Mouse (Mus musculus): ENCODE measurements around the gene Rhov. TPM values are rescaled to one million over a fixed set of nuclear protein-coding genes. Genes with fewer than 3 reads are reported as not detected.

Rhov gene
- polyA plus RNA-seq, 1 experiment, result 5.9 TPM

DNA sequence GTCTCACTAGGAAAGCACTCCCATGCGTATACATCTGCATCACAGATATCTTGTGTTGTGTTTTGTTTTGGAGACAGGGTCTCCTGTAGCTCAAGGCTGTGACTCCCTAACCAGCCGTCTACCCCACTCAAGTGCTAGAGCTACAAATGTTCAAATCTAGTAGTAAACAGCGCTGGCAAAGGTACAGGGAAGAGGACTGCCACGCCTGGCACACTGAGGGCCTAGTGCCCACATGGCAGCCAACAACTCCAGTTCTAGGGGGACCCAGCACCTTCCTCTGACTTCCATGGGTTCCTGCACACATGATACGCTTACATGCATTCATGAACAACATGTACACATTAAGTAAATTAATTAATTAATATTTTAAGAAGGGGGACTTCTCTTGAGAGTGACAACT lies 21.2 kb upstream of the Rhov start:
- DNase-seq, result no peak
- peaks cover 10% of the 10 kb centered on the region; the same call in 1 of the 2 replicates for H3K4me1 ChIP-seq (ENCODE audit: control insufficient read depth, insufficient read depth, low read length)
- 93% methylated on average over 5 of the region's 5 CpGs for WGBS
- no peak overlapping the region for H3K27ac ChIP-seq (ENCODE audit: insufficient read depth, low read depth, low read length)
- H3K36me3 ChIP-seq (ENCODE audit: control insufficient read depth, insufficient read depth, low read length), result no peaks in the 10 kb centered on the region; the same call in 1 of the 2 replicates
- TF ChIP-seq POLR2A (IDR thresholded peaks at IDR 0.05; ENCODE audit: low read depth, low read length) (no peak), CTCF (conservative IDR thresholded peaks at IDR 0.05; ENCODE audit: insufficient read depth, insufficient read length, low read depth, low read length) (no peak)
- no peaks in the 10 kb centered on the region for H3K27me3 ChIP-seq (replicated peaks; ENCODE audit: control insufficient read depth, insufficient read depth, low read length)
- H3K4me3 ChIP-seq (ENCODE audit: insufficient read depth, low read depth, low read length), result no peak overlapping the region

DNA sequence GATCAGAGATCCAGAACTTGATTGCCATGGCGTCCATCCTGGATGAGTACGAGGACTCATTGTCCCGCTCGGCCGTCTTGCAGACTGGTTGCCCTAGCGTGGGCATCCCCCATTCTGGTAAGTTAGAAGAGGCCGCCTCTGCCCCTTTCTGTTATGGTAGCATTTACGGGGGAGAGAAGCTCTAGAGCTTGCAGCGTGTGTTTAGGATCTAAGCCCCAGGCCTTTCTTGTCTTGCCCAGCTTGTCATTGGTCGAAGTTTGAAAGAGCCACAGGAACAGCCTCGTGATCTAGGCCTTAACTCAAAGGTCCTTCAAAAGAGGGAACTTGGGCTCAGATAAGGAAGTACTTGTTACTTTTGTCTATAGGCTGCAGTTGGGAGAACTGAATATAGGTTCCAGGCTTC lies 17.9 kb upstream of the Rhov start:
- TF ChIP-seq POLR2A (IDR thresholded peaks at IDR 0.05; ENCODE audit: low read depth, low read length) (no peak), CTCF (conservative IDR thresholded peaks at IDR 0.05; ENCODE audit: insufficient read depth, insufficient read length, low read depth, low read length) (no peak)
- H3K36me3 ChIP-seq (ENCODE audit: control insufficient read depth, insufficient read depth, low read length), result no peaks in the 10 kb centered on the region
- peak overlapping the region; percentile 69 for H3K4me3 ChIP-seq (ENCODE audit: insufficient read depth, low read depth, low read length)
- H3K27me3 ChIP-seq (replicated peaks; ENCODE audit: control insufficient read depth, insufficient read depth, low read length), result no peaks in the 10 kb centered on the region
- 0% methylated on average over 11 of the region's 11 CpGs for WGBS
- no peak overlapping the region; the same call in 1 of the 2 replicates for H3K27ac ChIP-seq (ENCODE audit: insufficient read depth, low read depth, low read length)
- H3K4me1 ChIP-seq (ENCODE audit: control insufficient read depth, insufficient read depth, low read length), result peaks cover 10% of the 10 kb centered on the region; the same call in 1 of the 2 replicates
- DNase-seq, result no peak

DNA sequence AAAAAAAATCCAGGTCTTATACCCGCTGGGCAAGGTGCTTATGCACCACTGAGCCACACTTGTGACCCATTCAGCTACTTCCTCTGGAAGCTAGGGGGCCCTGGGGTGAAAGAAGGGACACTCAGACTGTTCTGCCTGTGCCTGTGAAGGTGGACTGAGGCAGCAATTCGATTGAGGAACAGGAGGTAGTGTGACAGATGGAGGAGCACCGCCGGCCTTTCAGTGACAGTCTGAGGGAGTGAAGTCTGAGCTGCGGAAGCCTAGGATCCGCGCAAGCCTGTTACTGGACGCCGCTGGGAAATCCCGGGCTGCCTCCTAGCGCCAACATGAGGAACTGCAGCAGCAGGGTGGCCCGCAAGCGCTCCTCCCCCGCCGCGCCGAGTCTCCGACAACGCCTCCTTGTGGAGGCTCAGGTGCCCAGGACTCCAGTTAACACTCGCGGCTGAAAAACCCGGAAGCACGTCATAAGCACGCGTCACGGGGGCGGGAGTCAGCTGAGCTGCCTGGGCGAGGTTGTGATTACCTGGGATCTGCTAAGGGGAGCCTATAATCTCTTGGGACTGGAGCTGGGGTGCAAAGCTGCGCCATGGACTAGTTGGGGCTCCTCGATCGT lies 17.3 kb upstream of the Rhov start, which contains the start of gene Vps18:
Gene Vps18 (plus strand): TSS at position 471 of the 613 bp plus-strand sequence.
- under 1% methylated on average over 31 of the region's 31 CpGs for WGBS
- peak; percentile 93 for TF ChIP-seq CTCF (conservative IDR thresholded peaks at IDR 0.05; ENCODE audit: insufficient read depth, insufficient read length, low read depth, low read length)
- TF ChIP-seq POLR2A (IDR thresholded peaks at IDR 0.05; ENCODE audit: low read depth, low read length), result no peak
- Histone ChIP-seq H3K4me1 (ENCODE audit: control insufficient read depth, insufficient read depth, low read length) (peaks cover 10% of the 10 kb centered on the region; the same call in 1 of the 2 replicates), H3K36me3 (ENCODE audit: control insufficient read depth, insufficient read depth, low read length) (no peaks in the 10 kb centered on the region), H3K4me3 (ENCODE audit: insufficient read depth, low read depth, low read length) (peak within 1 kb of the TSS; percentile 69), H3K27me3 (replicated peaks; ENCODE audit: control insufficient read depth, insufficient read depth, low read length) (no peaks in the 10 kb centered on the region), H3K27ac (ENCODE audit: insufficient read depth, low read depth, low read length) (peak within 1 kb of the TSS; percentile 55)
- peak; percentile 98 for DNase-seq

DNA sequence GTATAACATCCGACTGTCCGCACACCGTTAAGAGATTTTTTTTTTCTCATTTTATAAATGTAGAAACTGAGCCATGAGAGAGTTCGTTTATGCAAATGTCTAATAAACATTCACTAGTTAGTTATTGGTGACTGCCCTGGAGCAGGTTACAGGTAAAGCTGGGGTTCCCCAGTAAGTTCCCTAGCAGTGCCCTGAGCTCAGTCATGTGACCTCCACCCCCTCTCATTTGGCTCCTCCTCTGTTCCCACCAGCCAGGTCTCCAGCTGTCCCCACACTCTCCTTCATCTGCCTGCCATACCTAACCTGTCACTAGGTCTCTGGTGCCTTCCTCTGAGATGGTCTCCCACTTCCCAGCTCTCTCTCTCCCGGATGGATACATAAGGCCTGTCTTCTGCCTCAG lies 16.3 kb upstream of the Rhov start:
- Histone ChIP-seq H3K27ac (ENCODE audit: insufficient read depth, low read depth, low read length) (no peak overlapping the region), H3K27me3 (replicated peaks; ENCODE audit: control insufficient read depth, insufficient read depth, low read length) (no peaks in the 10 kb centered on the region), H3K4me3 (ENCODE audit: insufficient read depth, low read depth, low read length) (no peak overlapping the region), H3K4me1 (ENCODE audit: control insufficient read depth, insufficient read depth, low read length) (peaks cover 10% of the 10 kb centered on the region; the same call in 1 of the 2 replicates), H3K36me3 (ENCODE audit: control insufficient read depth, insufficient read depth, low read length) (no peaks in the 10 kb centered on the region)
- 79% methylated on average over 5 of the region's 5 CpGs for WGBS
- DNase-seq, result no peak
- TF ChIP-seq POLR2A (IDR thresholded peaks at IDR 0.05; ENCODE audit: low read depth, low read length) (no peak), CTCF (conservative IDR thresholded peaks at IDR 0.05; ENCODE audit: insufficient read depth, insufficient read length, low read depth, low read length) (no peak)

DNA sequence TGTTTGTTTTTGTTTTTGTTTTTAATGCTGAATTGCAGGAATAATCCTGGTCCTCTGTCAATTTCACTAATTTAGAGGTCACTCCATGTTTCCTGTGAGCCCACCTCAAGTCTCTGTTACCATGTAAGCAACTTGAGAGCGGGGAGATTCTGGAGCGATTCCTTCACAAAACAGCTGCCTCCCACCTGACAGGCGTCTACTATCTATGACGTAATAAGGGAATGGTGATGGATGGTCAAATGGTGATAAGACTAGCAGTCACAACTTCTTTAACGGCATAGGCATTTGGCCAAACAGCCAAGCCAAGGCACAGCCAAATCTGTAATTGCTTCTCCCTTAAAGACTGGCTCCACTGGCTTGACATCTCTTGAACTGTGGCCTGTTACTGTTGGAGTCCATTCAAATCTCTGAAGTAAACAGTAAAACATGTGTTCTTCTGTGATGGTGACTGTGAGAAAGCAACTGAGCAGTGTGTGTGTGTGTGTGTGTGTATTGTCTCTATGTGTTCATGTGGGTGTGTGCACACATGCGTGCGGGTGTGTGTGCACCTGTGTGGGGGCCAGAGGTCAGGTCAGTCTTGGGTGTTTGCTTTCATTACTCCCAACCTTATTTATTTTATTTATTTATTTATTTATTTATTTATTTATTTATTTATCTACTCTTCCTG lies 11.0 kb upstream of the Rhov start:
- no peak for DNase-seq
- 75% methylated on average over 7 of the region's 7 CpGs for WGBS

DNA sequence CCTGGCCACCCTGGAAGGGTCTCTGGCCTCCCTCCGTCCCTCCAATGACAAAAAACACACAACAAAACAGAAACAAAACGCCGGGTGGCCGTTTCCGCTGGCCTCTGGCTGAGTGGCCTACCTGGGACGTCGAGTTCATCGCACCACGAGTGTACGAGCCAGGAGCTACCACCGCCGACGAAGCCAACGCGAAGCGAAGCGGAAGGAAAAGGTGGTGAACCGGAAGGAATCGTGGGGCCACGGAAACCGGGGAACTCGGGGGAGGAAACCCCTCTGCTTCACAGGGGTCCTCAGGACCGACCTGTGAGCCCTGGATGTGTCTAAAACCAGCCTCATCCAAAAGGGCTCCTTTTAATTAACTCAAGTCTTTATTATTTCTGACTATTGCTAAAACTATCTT lies 6.7 kb upstream of the Rhov start:
- no peak for TF ChIP-seq POLR2A (IDR thresholded peaks at IDR 0.05; ENCODE audit: low read depth, low read length)
- no peak for TF ChIP-seq CTCF (conservative IDR thresholded peaks at IDR 0.05; ENCODE audit: insufficient read depth, insufficient read length, low read depth, low read length)
- no peaks in the 10 kb centered on the region for H3K27me3 ChIP-seq (replicated peaks; ENCODE audit: control insufficient read depth, insufficient read depth, low read length)
- no peak overlapping the region for H3K4me3 ChIP-seq (ENCODE audit: insufficient read depth, low read depth, low read length)
- no peak for DNase-seq
- H3K27ac ChIP-seq (ENCODE audit: insufficient read depth, low read depth, low read length), result no peak overlapping the region
- 92% methylated on average over 23 of the region's 23 CpGs for WGBS
- no peaks in the 10 kb centered on the region for H3K36me3 ChIP-seq (ENCODE audit: control insufficient read depth, insufficient read depth, low read length)
- peaks cover 2% of the 10 kb centered on the region; the same call in 1 of the 2 replicates for H3K4me1 ChIP-seq (ENCODE audit: control insufficient read depth, insufficient read depth, low read length)

More for the DNA sequence above, 11.0 kb upstream of the Rhov start:
- Histone ChIP-seq H3K4me3 (ENCODE audit: insufficient read depth, low read depth, low read length) (no peak overlapping the region), H3K36me3 (ENCODE audit: control insufficient read depth, insufficient read depth, low read length) (no peaks in the 10 kb centered on the region), H3K27ac (ENCODE audit: insufficient read depth, low read depth, low read length) (no peak overlapping the region), H3K4me1 (ENCODE audit: control insufficient read depth, insufficient read depth, low read length) (no peaks in the 10 kb centered on the region), H3K27me3 (replicated peaks; ENCODE audit: control insufficient read depth, insufficient read depth, low read length) (no peaks in the 10 kb centered on the region)
- TF ChIP-seq CTCF (conservative IDR thresholded peaks at IDR 0.05; ENCODE audit: insufficient read depth, insufficient read length, low read depth, low read length), result no peak
- TF ChIP-seq POLR2A (IDR thresholded peaks at IDR 0.05; ENCODE audit: low read depth, low read length), result no peak

DNA sequence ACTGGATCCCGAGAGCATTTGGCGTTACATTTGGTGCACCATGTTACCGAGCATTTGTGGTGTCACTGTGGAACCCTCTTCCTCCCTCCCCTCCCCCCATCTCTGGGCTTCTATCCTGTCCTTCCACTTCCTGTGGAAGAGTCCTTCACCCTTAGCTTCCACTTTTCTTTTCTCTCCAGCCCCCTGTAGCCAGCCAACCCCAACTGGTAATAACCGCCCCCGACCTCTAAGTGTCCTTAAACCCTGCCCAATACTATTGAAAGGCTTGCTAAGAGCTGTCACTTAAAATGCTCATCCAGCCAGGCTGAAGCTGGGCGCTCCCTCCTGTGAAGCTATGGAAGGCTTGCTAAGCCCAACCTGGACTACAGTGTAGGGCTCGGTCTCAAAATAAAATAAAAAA lies 5.9 kb upstream of the Rhov start:
- H3K27me3 ChIP-seq (replicated peaks; ENCODE audit: control insufficient read depth, insufficient read depth, low read length), result no peaks in the 10 kb centered on the region
- H3K4me1 ChIP-seq (ENCODE audit: control insufficient read depth, insufficient read depth, low read length), result peaks cover 2% of the 10 kb centered on the region; the same call in 1 of the 2 replicates
- no peak for DNase-seq
- H3K27ac ChIP-seq (ENCODE audit: insufficient read depth, low read depth, low read length), result no peak overlapping the region
- H3K36me3 ChIP-seq (ENCODE audit: control insufficient read depth, insufficient read depth, low read length), result no peaks in the 10 kb centered on the region
- WGBS, result 82% methylated on average over 7 of the region's 7 CpGs
- TF ChIP-seq POLR2A (IDR thresholded peaks at IDR 0.05; ENCODE audit: low read depth, low read length) (no peak), CTCF (conservative IDR thresholded peaks at IDR 0.05; ENCODE audit: insufficient read depth, insufficient read length, low read depth, low read length) (no peak)
- H3K4me3 ChIP-seq (ENCODE audit: insufficient read depth, low read depth, low read length), result no peak overlapping the region

Measured in kidney, adult 2 months (tissue).